Mouse (Mus musculus) cortical plate, adult 2 months (tissue): ENCODE data around the gene B430218F22Rik.

Experiments used
- CTCF ChIP-seq: fragments of 200-500 bp; IDR thresholded peaks from 2 replicates; pipeline ENCODE4 v1.5.1; 2011; ENCODE audit warnings: mild to moderate bottlenecking, control low read depth, low read length; ENCODE audit not compliant: insufficient read depth; ENCODE audit errors: extremely low read depth
- POLR2A ChIP-seq: fragments of 200-500 bp; IDR thresholded peaks from 2 replicates; pipeline ENCODE4 v1.6.1; 2011; ENCODE audit warnings: mild to moderate bottlenecking, low read length, control low read depth; ENCODE audit not compliant: insufficient read depth; ENCODE audit errors: extremely low read depth

DNA sequence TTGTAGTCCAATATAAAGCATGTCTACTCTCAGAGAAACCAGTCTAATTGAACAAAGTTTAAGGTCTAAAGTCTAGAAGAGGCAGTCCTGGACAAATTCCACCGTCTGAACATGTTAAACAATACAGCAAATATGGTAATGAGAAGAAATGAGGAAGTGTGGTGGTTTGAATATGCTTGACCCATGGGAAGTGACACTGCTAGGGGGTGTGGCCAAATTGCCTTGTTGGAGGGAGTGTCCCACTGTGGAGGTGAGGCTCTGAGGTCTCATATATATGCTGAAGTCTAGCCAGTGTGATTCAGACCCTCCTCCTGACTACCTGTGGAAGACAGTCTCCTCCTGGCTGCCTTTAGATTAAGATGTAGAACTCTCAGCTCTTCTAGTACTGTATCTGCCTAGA lies 20.7 kb upstream of the B430218F22Rik start:
- TF ChIP-seq CTCF: no peak
- no peak for TF ChIP-seq POLR2A
